Mouse (Mus musculus): ENCODE results near the gene Tmsb4x.

DNA sequence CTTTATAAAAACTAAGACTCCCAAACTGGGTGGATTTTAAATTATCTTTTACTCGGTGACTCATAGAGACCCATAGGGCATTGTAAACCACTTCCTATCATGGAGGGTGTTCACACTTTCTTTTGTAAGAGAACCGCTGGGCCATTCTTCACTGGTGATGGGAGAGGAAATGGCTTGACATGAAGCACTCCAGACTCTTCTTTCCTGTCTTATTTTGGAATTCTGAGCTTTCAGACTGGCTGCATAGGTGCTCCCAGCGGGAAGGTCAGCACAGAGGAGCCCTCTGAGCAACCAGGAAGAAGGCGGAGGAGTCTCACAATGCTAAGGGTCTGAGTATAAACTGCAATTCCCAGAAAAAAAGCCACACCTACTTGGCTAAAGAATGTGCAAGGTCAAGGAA, 51.4 kb downstream of the Tmsb4x start:
- no peak for TF ChIP-seq CTCF (IDR thresholded peaks at IDR 0.05; ENCODE audit: extremely low read depth, insufficient read depth, low read length)
- no peak for TF ChIP-seq POLR2A (IDR thresholded peaks at IDR 0.05; ENCODE audit: extremely low read depth, insufficient read depth, low read length)

All from cortical plate, adult 2 months (tissue).